Mouse (Mus musculus): ENCODE data around the gene Cbx6. TPM values are rescaled to one million over a fixed set of nuclear protein-coding genes. Genes with fewer than 3 reads are reported as not detected.

Gene Cbx6
- polyA plus RNA-seq, 1 experiment = 68.3 TPM

GRCm38 (mm10) chr15:79810997-79811396, 23.5 kb downstream of the Cbx6 start:
- TF ChIP-seq MYOD1 (IDR thresholded peaks at IDR 0.05; ENCODE audit: control insufficient read depth, insufficient read length, low read depth) = no peak
- TF ChIP-seq USF1 (IDR thresholded peaks at IDR 0.05; ENCODE audit: low read depth) = no peak
- no peak for TF ChIP-seq FOSL1 (IDR thresholded peaks at IDR 0.05; ENCODE audit: insufficient read depth, low read length, poor library complexity, severe bottlenecking)
- TF ChIP-seq MAX (IDR thresholded peaks at IDR 0.05) = no peak
- TF ChIP-seq MYOG (IDR thresholded peaks at IDR 0.05; ENCODE audit: control insufficient read depth, extremely low read depth, insufficient read length) = no peak
- TF ChIP-seq CEBPB (IDR thresholded peaks at IDR 0.05; ENCODE audit: low read depth) = no peak
- no peak for TF ChIP-seq CTCF (IDR thresholded peaks at IDR 0.05; ENCODE audit: control insufficient read depth, insufficient read depth, insufficient read length)
- H3K4me3 ChIP-seq (ENCODE audit: insufficient read depth, poor library complexity, severe bottlenecking) = no peak overlapping the region
- no peaks in the 10 kb centered on the region for H3K79me3 ChIP-seq (ENCODE audit: low read depth)
- H3K36me3 ChIP-seq (ENCODE audit: control insufficient read depth, insufficient read depth) = no peaks in the 10 kb centered on the region
- H3K27me3 ChIP-seq (ENCODE audit: control insufficient read depth, insufficient read depth, insufficient read length) = no peaks in the 10 kb centered on the region
- H3K79me2 ChIP-seq (ENCODE audit: control insufficient read depth, insufficient read depth) = no peaks in the 10 kb centered on the region
- no peak overlapping the region for H3ac ChIP-seq (ENCODE audit: control insufficient read depth, insufficient read length, low read depth)

DNA sequence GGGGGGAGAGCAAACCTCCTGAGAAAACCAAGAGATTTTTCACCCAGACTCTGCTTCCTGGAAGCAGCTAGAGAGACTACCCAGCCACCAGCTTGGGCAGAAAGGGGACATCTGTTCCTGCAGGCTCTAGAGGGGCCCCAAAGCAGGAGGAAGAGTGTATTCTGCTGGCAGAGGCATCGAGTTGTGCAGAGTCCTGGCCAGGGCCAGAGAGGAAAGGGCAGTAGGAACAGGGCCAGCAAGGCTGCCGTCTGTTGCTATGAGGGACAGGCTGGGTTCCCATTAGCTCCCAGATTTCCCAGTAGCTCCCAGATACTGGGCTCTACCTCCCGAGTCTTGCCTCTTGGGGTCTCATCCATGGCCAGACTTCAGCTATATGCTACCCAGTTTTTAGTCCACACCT, 24.4 kb downstream of the Cbx6 start:
- H3K79me2 ChIP-seq (ENCODE audit: control insufficient read depth, insufficient read depth) = no peaks in the 10 kb centered on the region

DNA sequence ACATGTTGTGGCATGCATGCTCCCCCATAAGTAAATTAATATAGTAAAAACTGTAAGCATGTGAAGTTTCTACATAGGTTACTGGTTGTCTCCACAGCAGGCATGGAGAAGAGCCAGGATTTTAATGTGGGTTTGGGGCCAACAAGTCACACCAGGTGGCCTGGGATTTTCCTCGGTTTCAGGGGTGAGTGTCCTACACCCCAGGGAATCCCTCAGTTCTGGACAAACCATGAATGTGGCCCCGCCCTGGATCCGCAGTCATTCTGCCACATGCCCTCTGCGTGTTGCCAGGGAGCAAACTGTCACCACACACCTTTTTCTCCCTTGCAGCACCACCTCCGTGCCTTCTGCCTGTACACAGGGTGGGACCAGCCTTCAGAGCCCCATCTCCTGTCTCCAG, 25.8 kb downstream of the Cbx6 start:
- Histone ChIP-seq H3K36me3 (ENCODE audit: control insufficient read depth, insufficient read depth) (no peaks in the 10 kb centered on the region), H3K79me3 (ENCODE audit: low read depth) (no peaks in the 10 kb centered on the region), H3K79me2 (ENCODE audit: control insufficient read depth, insufficient read depth) (peaks cover 4% of the 10 kb centered on the region), H3K4me3 (ENCODE audit: insufficient read depth, poor library complexity, severe bottlenecking) (no peak overlapping the region), H3K27me3 (ENCODE audit: control insufficient read depth, insufficient read depth, insufficient read length) (no peaks in the 10 kb centered on the region), H3ac (ENCODE audit: control insufficient read depth, insufficient read length, low read depth) (no peak overlapping the region)
- TF ChIP-seq USF1 (IDR thresholded peaks at IDR 0.05; ENCODE audit: low read depth) (no peak), MYOD1 (IDR thresholded peaks at IDR 0.05; ENCODE audit: control insufficient read depth, insufficient read length, low read depth) (no peak), FOSL1 (IDR thresholded peaks at IDR 0.05; ENCODE audit: insufficient read depth, low read length, poor library complexity, severe bottlenecking) (no peak)

More for the DNA sequence above, 24.4 kb downstream of the Cbx6 start:
- Histone ChIP-seq H3K79me3 (ENCODE audit: low read depth) (no peaks in the 10 kb centered on the region), H3K27me3 (ENCODE audit: control insufficient read depth, insufficient read depth, insufficient read length) (no peaks in the 10 kb centered on the region), H3K36me3 (ENCODE audit: control insufficient read depth, insufficient read depth) (no peaks in the 10 kb centered on the region), H3K4me3 (ENCODE audit: insufficient read depth, poor library complexity, severe bottlenecking) (no peak overlapping the region), H3ac (ENCODE audit: control insufficient read depth, insufficient read length, low read depth) (no peak overlapping the region)
- TF ChIP-seq CTCF (IDR thresholded peaks at IDR 0.05; ENCODE audit: control insufficient read depth, insufficient read depth, insufficient read length) = no peak
- TF ChIP-seq USF1 (IDR thresholded peaks at IDR 0.05; ENCODE audit: low read depth) = no peak
- no peak for TF ChIP-seq MYOD1 (IDR thresholded peaks at IDR 0.05; ENCODE audit: control insufficient read depth, insufficient read length, low read depth)
- no peak for TF ChIP-seq CEBPB (IDR thresholded peaks at IDR 0.05; ENCODE audit: low read depth)
- TF ChIP-seq FOSL1 (IDR thresholded peaks at IDR 0.05; ENCODE audit: insufficient read depth, low read length, poor library complexity, severe bottlenecking) = no peak
- no peak for TF ChIP-seq MYOG (IDR thresholded peaks at IDR 0.05; ENCODE audit: control insufficient read depth, extremely low read depth, insufficient read length)
- no peak for TF ChIP-seq MAX (IDR thresholded peaks at IDR 0.05)

GRCm38 (mm10) chr15:79808114-79808513, 26.4 kb downstream of the Cbx6 start:
- TF ChIP-seq MAX (IDR thresholded peaks at IDR 0.05) (peak; percentile 63), CTCF (IDR thresholded peaks at IDR 0.05; ENCODE audit: control insufficient read depth, insufficient read depth, insufficient read length) (peak; percentile 83), MYOD1 (IDR thresholded peaks at IDR 0.05; ENCODE audit: control insufficient read depth, insufficient read length, low read depth) (no peak)
- no peak overlapping the region for H3ac ChIP-seq (ENCODE audit: control insufficient read depth, insufficient read length, low read depth)
- no peaks in the 10 kb centered on the region for H3K79me3 ChIP-seq (ENCODE audit: low read depth)
- H3K79me2 ChIP-seq (ENCODE audit: control insufficient read depth, insufficient read depth) = peaks cover 10% of the 10 kb centered on the region
- H3K36me3 ChIP-seq (ENCODE audit: control insufficient read depth, insufficient read depth) = no peaks in the 10 kb centered on the region
- no peaks in the 10 kb centered on the region for H3K27me3 ChIP-seq (ENCODE audit: control insufficient read depth, insufficient read depth, insufficient read length)
- H3K4me3 ChIP-seq (ENCODE audit: insufficient read depth, poor library complexity, severe bottlenecking) = no peak overlapping the region

GRCm38 (mm10) chr15:79807050-79807449, 27.4 kb downstream of the Cbx6 start:
- no peak for TF ChIP-seq CTCF (IDR thresholded peaks at IDR 0.05; ENCODE audit: control insufficient read depth, insufficient read depth, insufficient read length)
- no peak for TF ChIP-seq CEBPB (IDR thresholded peaks at IDR 0.05; ENCODE audit: low read depth)
- no peak for TF ChIP-seq MYOD1 (IDR thresholded peaks at IDR 0.05; ENCODE audit: control insufficient read depth, insufficient read length, low read depth)
- no peak for TF ChIP-seq FOSL1 (IDR thresholded peaks at IDR 0.05; ENCODE audit: insufficient read depth, low read length, poor library complexity, severe bottlenecking)
- no peak for TF ChIP-seq MYOG (IDR thresholded peaks at IDR 0.05; ENCODE audit: control insufficient read depth, extremely low read depth, insufficient read length)
- TF ChIP-seq USF1 (IDR thresholded peaks at IDR 0.05; ENCODE audit: low read depth) = no peak
- TF ChIP-seq MAX (IDR thresholded peaks at IDR 0.05) = no peak
- H3K27me3 ChIP-seq (ENCODE audit: control insufficient read depth, insufficient read depth, insufficient read length) = no peaks in the 10 kb centered on the region
- no peak overlapping the region for H3K4me3 ChIP-seq (ENCODE audit: insufficient read depth, poor library complexity, severe bottlenecking)
- H3K79me3 ChIP-seq (ENCODE audit: low read depth) = no peaks in the 10 kb centered on the region
- H3K79me2 ChIP-seq (ENCODE audit: control insufficient read depth, insufficient read depth) = peaks cover 20% of the 10 kb centered on the region
- no peaks in the 10 kb centered on the region for H3K36me3 ChIP-seq (ENCODE audit: control insufficient read depth, insufficient read depth)
- H3ac ChIP-seq (ENCODE audit: control insufficient read depth, insufficient read length, low read depth) = no peak overlapping the region

GRCm38 (mm10) chr15:79805246-79805645, 29.2 kb downstream of the Cbx6 start:
- TF ChIP-seq USF1 (IDR thresholded peaks at IDR 0.05; ENCODE audit: low read depth) = no peak
- no peak for TF ChIP-seq MYOG (IDR thresholded peaks at IDR 0.05; ENCODE audit: control insufficient read depth, extremely low read depth, insufficient read length)
- no peak for TF ChIP-seq MAX (IDR thresholded peaks at IDR 0.05)
- TF ChIP-seq FOSL1 (IDR thresholded peaks at IDR 0.05; ENCODE audit: insufficient read depth, low read length, poor library complexity, severe bottlenecking) = no peak
- Histone ChIP-seq H3K4me3 (ENCODE audit: insufficient read depth, poor library complexity, severe bottlenecking) (no peak overlapping the region), H3K36me3 (ENCODE audit: control insufficient read depth, insufficient read depth) (no peaks in the 10 kb centered on the region), H3K79me2 (ENCODE audit: control insufficient read depth, insufficient read depth) (peaks cover 29% of the 10 kb centered on the region), H3ac (ENCODE audit: control insufficient read depth, insufficient read length, low read depth) (peak overlapping the region; percentile 75), H3K79me3 (ENCODE audit: low read depth) (no peaks in the 10 kb centered on the region), H3K27me3 (ENCODE audit: control insufficient read depth, insufficient read depth, insufficient read length) (no peaks in the 10 kb centered on the region)

Measured in C2C12 (cell line).